ENCODE assay signal across 7 mouse cellular contexts in genomic region chrX:152002865-152003264, GRCm38 (mm10). TPM values are rescaled to one million over a fixed set of nuclear protein-coding genes. Genes with fewer than 3 reads are reported as not detected.
DNase-seq lines count a peak whose midpoint lies in the region; ATAC-seq and TF ChIP-seq lines count a peak whose summit lies in the region.

No protein-coding gene starts in this region.

- no peaks in the 10 kb centered on the region for H3K4me1 ChIP-seq in kidney, postnatal 0 days (replicated peaks; ENCODE audit: insufficient read depth, low read length)
- H3K4me1 ChIP-seq in embryonic fibroblast, embryonic 13.5 days (ENCODE audit: control insufficient read depth, insufficient read depth, low read length) = no peaks in the 10 kb centered on the region; the same call in 1 of the 2 replicates
- no peaks in the 10 kb centered on the region for H3K4me1 ChIP-seq in limb, embryonic 12.5 days (replicated peaks)

- TF ChIP-seq POLR2A in embryonic fibroblast, embryonic 13.5 days (IDR thresholded peaks at IDR 0.05; ENCODE audit: low read depth, low read length) = no peak

- WGBS in kidney, postnatal 0 days = 51% methylated on average over 2 of the region's 2 CpGs
- WGBS in limb, embryonic 12.5 days = 73% methylated on average over 2 of the region's 2 CpGs

- no peak overlapping the region for H3K4me3 ChIP-seq in kidney, postnatal 0 days (replicated peaks; ENCODE audit: low read depth, low read length)
- no peak overlapping the region for H3K4me3 ChIP-seq in embryonic fibroblast, embryonic 13.5 days (ENCODE audit: insufficient read depth, low read length)
- peak overlapping the region; percentile 49 for H3K4me3 ChIP-seq in limb, embryonic 12.5 days (replicated peaks)

- H3K9ac ChIP-seq in kidney, postnatal 0 days (ENCODE audit: low read depth, low read length) = no peak overlapping the region
- H3K9ac ChIP-seq in limb, embryonic 12.5 days (replicated peaks) = no peak overlapping the region

- DNase-seq in kidney, postnatal 0 days (ENCODE audit: low spot score) = no peak
- no peak for DNase-seq in kidney, postnatal 14 days
- DNase-seq in naive thymus-derived CD4-positive, alpha-beta T cell, adult 2 months (ENCODE audit: low read depth) = peak; percentile 5
- no peak for DNase-seq in spleen, postnatal 14 days (ENCODE audit: low spot score in 2 of 2)
- DNase-seq in ovary, postnatal 14 days (ENCODE audit: low spot score) = no peak

- no peak for ATAC-seq in kidney, postnatal 0 days (replicated peaks; ENCODE audit: low FRiP score, low read depth)
- ATAC-seq in limb, embryonic 12.5 days (ENCODE audit: insufficient number of reproducible peaks, insufficient read depth, low FRiP score, low TSS enrichment, low read depth) = no peak

- no peaks in the 10 kb centered on the region for H3K27me3 ChIP-seq in kidney, postnatal 0 days (ENCODE audit: insufficient read depth, low read length)
- H3K27me3 ChIP-seq in limb, embryonic 12.5 days = peaks cover 84% of the 10 kb centered on the region

- H3K36me3 ChIP-seq in kidney, postnatal 0 days (ENCODE audit: insufficient read depth, low read length) = no peaks in the 10 kb centered on the region
- peaks cover 25% of the 10 kb centered on the region for H3K36me3 ChIP-seq in limb, embryonic 12.5 days

- no peak for TF ChIP-seq CTCF in kidney, postnatal 0 days (IDR thresholded peaks at IDR 0.05; ENCODE audit: low read depth)
- TF ChIP-seq CTCF in embryonic fibroblast, embryonic 13.5 days (IDR thresholded peaks at IDR 0.05; ENCODE audit: borderline replicate concordance, insufficient read depth, low read length) = no peak

- H3K4me2 ChIP-seq in kidney, postnatal 0 days (ENCODE audit: low read length) = peak overlapping the region; percentile 35
- H3K4me2 ChIP-seq in limb, embryonic 12.5 days = peak overlapping the region; percentile 59

- no peaks in the 10 kb centered on the region for H3K9me3 ChIP-seq in kidney, postnatal 0 days (replicated peaks; ENCODE audit: low read length)
- no peaks in the 10 kb centered on the region for H3K9me3 ChIP-seq in limb, embryonic 12.5 days

- H3K27ac ChIP-seq in kidney, postnatal 0 days = no peak overlapping the region
- H3K27ac ChIP-seq in embryonic fibroblast, embryonic 13.5 days (ENCODE audit: insufficient read depth, low read length) = peak overlapping the region; percentile 7; the same call in 1 of the 2 replicates
- no peak overlapping the region for H3K27ac ChIP-seq in limb, embryonic 12.5 days

RNA-seq across cellular contexts. Expression of gene Hsd17b10, which starts 1.2 kb away (rescaled TPM):
- polyA plus RNA-seq in kidney, postnatal 0 days (2015; fragmentation: Nextera tagmentation; extraction: Ambion mirVana) = 246 and 262 TPM in 2 replicates
- 103 and 104 TPM in 2 replicates for polyA plus RNA-seq in embryonic fibroblast, embryonic 13.5 days (2011; ENCODE audit: insufficient read length, low read depth, missing spikeins)
- polyA plus RNA-seq in limb, embryonic 12.5 days (2016; fragmentation: Nextera tagmentation; extraction: Ambion mirVana) = 252 and 254 TPM in 2 replicates

RNA-seq across cellular contexts. Expression of gene Ribc1, which starts 13.2 kb away (rescaled TPM):
- 3.2 and 3.7 TPM in 2 replicates for polyA plus RNA-seq in kidney, postnatal 0 days (2015; fragmentation: Nextera tagmentation; extraction: Ambion mirVana)
- 0.43 and 0.91 TPM in 2 replicates for polyA plus RNA-seq in embryonic fibroblast, embryonic 13.5 days (2011; ENCODE audit: insufficient read length, low read depth, missing spikeins)
- polyA plus RNA-seq in limb, embryonic 12.5 days (2016; fragmentation: Nextera tagmentation; extraction: Ambion mirVana) = 3.4 and 4.0 TPM in 2 replicates

RNA-seq across cellular contexts. Expression of gene Smc1a, which starts 13.4 kb away (rescaled TPM):
- polyA plus RNA-seq in kidney, postnatal 0 days (2015; fragmentation: Nextera tagmentation; extraction: Ambion mirVana) = 67.5 and 76.6 TPM in 2 replicates
- polyA plus RNA-seq in embryonic fibroblast, embryonic 13.5 days (2011; ENCODE audit: insufficient read length, low read depth, missing spikeins) = 83.5 and 97.5 TPM in 2 replicates
- 123 and 124 TPM in 2 replicates for polyA plus RNA-seq in limb, embryonic 12.5 days (2016; fragmentation: Nextera tagmentation; extraction: Ambion mirVana)
